Mouse (Mus musculus) CD8-positive naive resting alpha-beta T cell, adult 2 months (primary cell): Measurements from ENCODE around the gene Tgfb1i1.
A peak's percentile ranks its signal among the peaks of the same experiment; 100 is the strongest.

ENCODE experiments used
- DNase-seq, 2 experiments: peaks; one replicate each; pipeline ENCODE4 v3.0.0; 2022; ENCODE audit warnings: low read depth in 2 of 2, low spot score in 2 of 2

Tgfb1i1 gene

DNA sequence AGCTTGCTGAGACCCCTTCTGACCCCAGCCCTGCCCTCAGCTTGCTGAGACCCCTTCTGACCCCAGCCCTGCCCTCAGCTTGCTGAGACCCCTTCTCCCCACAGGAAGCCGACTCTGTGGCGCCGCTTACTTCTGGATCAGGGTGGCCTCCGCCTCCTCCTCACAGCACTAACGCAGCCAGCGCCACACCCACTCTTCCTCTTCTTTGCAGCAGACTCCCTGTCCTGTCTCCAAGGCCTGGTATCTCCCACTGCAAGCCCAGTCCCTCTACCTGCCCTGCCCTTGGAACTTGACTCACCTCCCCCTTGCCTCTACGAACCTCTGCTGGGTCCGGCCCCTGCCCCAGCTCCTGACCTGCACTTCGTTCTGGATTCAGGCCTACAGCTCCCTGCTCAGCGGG lies 2.7 kb upstream of the Tgfb1i1 start:
- DNase-seq, result no peak

DNA sequence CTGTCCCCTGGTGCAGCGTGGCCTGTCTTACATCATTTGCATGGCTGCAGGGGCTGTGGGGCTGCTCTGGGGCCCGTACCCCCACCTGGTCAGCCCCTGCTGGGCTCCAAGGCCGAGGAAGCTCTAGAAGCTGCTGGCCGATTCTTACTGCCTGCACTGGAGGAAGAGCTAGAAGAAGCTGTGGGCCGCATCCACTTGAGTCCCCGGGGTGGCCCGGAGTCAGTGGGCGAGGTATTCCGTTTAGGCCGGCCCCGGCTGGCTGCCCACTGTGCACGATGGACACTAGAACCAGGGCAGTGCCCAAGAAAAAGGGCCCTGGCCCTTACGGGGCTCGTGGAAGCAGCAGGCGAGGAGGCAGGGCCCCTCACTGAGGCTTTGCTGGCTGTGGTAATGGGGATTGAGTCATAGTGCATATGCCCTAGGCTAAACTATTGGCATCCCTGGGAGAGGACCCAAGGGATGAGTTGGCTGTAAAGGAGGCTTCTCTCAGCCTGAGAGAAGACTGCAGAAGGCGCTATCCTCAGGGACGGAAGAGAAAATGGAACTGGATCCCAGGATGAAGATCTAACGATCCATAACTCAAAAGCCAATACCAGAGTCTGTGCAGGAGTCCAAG lies 2.1 kb upstream of the Tgfb1i1 start:
- no peak for DNase-seq

GRCm38 (mm10) chr7:128245547-128245946 lies 1.1 kb upstream of the Tgfb1i1 start:
- no peak for DNase-seq

- peak; percentile 60 to 69 for DNase-seq
These were observed 831 bp downstream of the Tgfb1i1 start for GRCm38 (mm10) chr7:128247443-128247842.

GRCm38 (mm10) chr7:128248081-128249042 lies 1.8 kb downstream of the Tgfb1i1 start:
- DNase-seq, result no peak

DNA sequence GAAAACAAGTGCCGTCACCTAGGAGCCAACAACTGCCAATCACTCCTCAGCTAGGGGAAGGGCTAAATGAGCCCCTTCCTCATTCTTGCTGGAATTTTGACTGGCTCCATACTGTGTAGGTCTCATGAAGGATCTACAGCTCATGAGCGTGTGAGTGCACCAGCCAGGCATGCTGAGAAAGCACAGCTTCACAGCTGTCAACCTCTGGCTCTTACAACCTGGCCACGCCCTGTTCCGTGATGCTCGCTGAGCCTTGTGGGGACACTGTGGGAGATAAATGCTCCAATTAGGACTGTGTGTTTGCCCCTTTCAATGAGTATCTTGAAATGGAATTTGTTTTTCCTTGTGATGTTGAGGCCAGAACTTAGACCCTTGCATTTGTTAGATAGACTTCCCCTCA lies 3.4 kb downstream of the Tgfb1i1 start:
- no peak for DNase-seq

- DNase-seq, result no peak
These were observed 5.3 kb downstream of the Tgfb1i1 start for GRCm38 (mm10) chr7:128251946-128252345.

GRCm38 (mm10) chr7:128252609-128253008 lies 6.0 kb downstream of the Tgfb1i1 start:
- DNase-seq, result peak in 1 of 2 experiments; percentile 36

GRCm38 (mm10) chr7:128254978-128255377 lies 8.4 kb downstream of the Tgfb1i1 start:
- DNase-seq, result no peak

DNA sequence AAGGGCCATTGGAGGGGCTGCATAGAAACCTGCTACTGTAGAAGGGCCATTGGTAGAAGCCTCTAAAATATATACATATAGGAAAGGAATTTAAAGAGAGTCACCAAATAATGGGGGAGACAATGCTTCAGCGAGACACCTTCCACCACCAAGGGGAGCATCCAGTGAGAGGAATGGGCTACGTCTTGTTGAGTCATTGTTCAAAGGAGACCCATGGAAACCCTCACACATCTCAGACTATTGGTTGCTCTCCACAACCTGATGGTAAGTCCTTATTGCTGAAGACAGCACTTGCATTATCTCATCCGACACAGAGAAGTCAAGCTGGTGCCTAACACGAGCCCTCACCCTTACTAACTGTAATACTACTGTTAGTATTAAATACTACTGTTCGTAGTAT lies 9.1 kb downstream of the Tgfb1i1 start:
- no peak for DNase-seq

GRCm38 (mm10) chr7:128256783-128257334 lies 10.2 kb downstream of the Tgfb1i1 start:
- DNase-seq, result no peak

DNA sequence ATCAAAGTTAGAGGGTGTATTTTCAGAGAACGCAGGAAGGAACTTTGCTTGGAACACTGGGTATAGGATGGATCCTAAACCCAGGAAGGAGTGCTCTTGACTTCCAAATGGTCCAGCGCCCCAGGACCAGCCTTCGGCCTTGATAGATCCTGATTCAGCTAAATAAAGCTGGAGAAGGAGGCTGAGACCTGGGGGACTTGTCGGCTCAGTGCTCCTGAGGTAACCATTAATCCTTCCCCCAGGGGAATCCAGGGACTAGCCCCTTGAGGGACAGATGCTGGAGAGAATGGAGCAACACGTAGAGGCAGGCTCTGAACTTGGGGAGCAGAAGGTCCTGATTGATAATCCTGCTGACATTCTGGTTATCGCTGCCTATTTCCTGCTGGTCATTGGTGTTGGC lies 18.8 kb downstream of the Tgfb1i1 start, which contains the start of gene Slc5a2:
Slc5a2 (plus strand) TSS at position 247 of the 400 bp plus-strand sequence.
- DNase-seq, result no peak

DNA sequence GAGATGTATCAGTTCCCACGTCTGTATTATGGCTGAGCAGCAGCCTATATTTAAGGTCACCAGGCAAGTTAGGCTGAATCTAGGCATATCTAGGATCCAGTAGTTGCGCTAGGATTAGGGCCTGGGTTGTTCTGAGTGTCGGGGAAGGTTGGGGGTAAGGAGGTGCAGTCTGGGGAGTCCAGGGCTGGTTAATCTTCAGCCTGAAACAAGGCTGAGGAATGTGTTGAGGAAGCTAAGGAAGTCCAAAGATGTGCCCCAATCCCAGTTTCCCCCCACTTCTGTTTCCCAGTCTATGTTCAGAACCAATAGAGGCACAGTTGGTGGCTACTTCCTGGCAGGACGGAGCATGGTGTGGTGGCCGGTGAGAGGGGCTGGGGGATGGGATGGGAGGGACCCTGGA lies 19.4 kb downstream of the Tgfb1i1 start:
- no peak for DNase-seq

DNA sequence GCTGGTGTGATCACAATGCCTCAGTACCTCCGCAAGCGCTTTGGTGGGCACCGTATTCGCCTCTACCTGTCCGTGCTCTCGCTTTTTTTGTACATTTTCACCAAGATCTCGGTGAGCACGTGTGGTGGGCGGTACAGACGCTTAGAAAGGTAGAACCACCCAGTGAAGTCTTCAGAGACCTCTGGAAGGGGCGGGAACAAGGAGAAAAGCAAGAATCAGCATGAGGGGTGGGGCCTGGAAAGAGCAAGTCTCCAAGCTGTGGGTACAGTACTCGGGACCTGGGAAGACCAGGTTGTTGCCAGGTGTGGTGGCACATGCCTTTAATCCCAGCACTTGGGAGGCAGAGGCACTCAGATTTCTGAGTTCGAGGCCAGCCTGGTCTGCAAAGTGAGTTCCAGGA lies 20.8 kb downstream of the Tgfb1i1 start:
- DNase-seq, result no peak

DNA sequence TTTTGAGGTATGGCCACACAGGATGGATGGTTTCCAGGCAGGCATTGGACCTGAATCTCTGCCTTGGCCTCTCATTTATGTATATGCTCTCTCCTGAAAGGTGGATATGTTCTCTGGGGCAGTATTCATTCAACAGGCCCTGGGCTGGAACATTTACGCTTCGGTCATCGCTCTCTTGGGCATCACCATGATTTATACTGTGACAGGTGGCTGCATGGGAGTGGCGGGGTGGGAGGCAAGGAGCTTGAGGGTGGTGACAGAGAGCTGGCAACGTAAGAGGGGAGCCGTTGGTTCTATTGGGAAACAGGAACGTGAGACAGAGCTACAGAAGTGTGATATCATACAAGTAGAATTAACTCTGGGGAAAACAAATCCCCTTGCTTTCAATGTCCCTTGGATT lies 21.2 kb downstream of the Tgfb1i1 start:
- DNase-seq, result no peak

DNA sequence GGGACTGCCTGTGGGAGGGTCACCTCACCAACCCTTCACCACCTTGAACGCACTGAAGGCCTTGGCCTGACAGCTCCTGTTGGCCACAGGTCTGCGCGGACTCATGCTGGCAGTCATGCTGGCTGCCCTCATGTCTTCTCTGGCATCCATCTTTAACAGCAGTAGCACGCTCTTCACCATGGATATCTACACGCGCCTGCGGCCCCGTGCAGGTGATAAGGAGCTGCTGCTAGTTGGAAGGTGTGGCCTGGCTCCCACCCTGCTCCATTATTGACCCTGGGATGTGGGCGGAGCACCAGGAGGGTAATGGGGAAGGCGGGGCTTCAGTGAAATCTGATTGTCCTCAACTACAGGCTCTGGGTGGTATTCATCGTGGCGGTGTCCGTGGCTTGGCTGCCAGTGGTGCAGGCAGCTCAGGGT lies 23.8 kb downstream of the Tgfb1i1 start:
- no peak for DNase-seq

GRCm38 (mm10) chr7:128271496-128271895 lies 24.9 kb downstream of the Tgfb1i1 start:
- DNase-seq, result no peak

- no peak for DNase-seq
These were observed 29.4 kb downstream of the Tgfb1i1 start for GRCm38 (mm10) chr7:128276051-128276450.

DNA sequence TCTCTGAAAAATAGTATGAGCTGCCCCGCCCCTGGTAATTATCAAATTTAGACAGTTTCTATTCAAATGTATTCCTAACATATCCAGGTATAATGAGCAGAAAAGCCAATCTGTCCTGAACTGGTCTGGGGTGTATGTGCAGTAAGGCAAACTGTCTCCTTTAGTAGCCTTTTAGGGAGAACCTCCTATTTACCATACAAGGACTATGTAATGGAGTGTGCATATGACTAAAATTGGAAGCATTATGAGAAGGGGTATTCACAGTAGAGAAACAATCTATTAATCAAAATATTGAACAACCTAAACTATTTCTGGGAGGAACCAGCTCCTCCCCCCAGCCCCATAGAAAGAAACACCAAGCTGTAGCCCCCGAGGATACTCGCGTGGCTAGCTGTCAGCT lies 33.1 kb downstream of the Tgfb1i1 start:
- DNase-seq, result no peak

GRCm38 (mm10) chr7:128281765-128282164 lies 35.2 kb downstream of the Tgfb1i1 start:
- DNase-seq, result no peak

DNA sequence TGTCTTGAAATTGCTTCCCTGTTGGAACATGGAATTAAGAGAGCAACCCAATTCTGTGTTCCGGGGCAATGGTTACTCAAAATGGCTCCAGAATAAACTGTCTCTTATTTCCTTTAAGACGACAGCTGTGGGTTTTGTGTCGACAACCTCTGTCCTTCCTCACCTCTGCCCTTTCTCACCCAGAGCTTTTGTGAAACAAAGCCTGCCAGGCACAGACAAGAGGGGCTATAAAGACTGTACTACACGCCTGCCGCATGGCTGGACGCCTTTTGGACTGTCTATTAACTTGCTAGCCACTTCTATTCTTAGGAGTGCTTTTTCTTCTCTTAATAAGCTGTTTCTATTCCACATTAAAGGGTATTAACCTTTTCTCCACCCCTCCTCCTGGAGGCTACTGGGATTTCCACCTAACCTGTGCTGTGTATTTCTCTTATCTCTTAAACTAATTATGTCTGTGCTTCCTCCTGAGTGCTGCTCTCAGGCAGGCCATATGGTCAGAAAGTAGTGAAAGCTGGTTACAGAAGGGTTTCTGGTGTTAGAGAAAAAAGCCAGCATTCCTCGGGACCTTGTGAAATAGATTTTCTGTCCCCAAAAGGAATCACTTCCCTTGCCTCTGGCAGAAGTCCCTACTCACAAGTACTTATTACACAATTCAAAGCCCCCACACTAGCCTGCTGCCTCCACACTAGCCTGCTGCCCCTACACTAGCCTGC lies 36.1 kb downstream of the Tgfb1i1 start:
- no peak for DNase-seq
